Mouse (Mus musculus) A20 (cell line): ENCODE results near the gene Clint1.
A peak's percentile ranks its signal among the peaks of the same experiment; 100 is the strongest.

ENCODE experiments used
- DNase-seq: peaks from one replicate; pipeline ENCODE4 v3.0.0-alpha.2; 2011; ENCODE audit warnings: low read depth, low spot score

The Clint1 gene

DNA sequence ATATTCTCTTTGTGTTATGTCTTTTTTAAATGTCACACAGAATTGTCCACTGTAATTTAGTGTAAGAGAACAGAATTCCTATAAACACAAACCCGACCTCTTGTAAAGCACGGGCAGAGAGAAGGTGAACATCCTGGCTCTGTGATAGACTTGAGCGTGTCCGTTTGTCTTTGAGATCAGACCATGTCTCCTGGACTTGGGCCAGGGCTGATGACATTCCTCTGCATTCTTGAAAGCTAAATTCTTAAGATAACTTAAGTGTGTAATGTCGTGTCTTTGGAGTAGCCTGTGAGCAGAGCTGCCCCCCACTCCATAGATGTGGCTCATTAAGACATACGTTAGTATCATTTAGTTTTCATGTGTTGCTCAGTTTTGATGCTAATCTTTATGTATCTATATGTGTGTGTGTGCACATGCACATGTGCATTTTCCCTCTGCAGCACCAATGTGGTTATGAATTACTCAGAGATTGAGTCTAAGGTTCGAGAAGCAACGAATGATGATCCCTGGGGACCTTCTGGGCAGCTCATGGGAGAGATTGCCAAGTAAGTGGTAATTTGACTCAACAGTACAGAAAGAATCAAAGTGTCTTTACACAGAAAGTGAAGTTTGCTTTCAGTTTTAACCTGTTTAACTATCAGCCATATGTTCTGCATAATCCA is 31.6 kb downstream of the Clint1 start:
- DNase-seq, result peak; percentile 33

DNA sequence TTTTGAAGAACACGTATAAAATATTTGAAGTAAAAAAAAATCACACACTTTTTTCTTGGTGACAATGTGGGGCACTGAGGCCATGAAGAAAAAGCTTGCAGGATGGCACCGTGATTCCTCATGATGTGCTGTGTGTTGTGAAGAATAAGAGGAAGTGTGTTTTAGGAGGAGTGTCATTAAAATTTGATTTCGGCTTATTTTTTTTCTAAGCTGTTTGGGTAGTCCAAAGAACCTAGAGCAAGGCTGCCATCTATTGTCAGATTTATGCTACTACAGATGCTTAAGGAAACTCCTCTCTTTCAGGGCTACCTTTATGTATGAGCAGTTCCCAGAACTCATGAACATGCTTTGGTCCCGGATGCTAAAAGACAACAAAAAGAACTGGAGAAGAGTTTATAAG is 32.2 kb downstream of the Clint1 start:
- peak; percentile 68 for DNase-seq

DNA sequence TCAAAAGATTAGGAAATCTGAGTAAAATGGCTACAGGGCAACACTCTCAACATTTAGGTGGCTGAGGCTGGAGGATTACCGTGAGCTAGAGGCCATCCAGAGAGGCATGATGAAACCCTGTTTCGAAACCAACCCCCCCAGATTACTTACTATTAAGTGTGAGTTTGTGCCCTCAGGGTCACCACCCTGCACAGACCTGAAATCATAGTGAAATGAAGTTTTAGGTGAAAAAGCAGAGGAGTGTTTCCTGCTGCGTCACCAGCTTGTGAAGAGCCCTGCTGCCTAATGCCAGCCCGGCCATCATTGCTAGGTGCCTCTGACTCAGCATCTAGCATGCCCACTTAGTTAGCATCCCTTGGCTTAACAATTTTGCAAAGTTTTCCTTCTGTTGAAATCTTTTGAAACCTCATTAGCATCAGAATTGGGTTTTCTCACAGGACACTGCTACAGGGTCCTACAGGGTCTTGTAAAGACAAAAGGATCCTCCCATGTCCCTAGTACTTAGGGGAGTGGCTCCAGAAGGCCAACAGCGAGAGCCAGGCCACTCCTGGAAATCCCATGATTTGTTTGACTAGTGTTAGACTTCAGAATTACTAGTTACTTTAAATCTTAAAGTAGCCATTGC is 33.9 kb downstream of the Clint1 start:
- no peak for DNase-seq

DNA sequence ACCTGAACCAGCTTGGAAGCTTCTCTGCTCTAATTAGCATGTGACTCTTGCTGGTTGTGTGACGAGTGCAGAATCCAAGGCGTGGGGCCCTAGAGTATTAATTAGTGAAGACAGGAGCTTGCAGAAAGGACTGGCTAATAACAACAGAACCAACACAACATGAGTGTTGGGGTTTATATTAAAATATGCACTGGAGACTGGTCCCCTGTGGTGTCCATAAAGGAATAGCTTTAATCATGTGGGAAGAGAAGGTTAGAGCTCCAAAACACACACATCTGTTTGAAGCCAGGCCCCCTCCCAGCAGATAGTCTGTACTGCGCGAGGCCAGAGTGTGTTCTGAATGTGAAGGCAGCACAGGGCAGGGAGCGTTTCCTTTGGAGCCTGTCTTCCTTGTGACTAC is 34.7 kb downstream of the Clint1 start:
- no peak for DNase-seq

DNA sequence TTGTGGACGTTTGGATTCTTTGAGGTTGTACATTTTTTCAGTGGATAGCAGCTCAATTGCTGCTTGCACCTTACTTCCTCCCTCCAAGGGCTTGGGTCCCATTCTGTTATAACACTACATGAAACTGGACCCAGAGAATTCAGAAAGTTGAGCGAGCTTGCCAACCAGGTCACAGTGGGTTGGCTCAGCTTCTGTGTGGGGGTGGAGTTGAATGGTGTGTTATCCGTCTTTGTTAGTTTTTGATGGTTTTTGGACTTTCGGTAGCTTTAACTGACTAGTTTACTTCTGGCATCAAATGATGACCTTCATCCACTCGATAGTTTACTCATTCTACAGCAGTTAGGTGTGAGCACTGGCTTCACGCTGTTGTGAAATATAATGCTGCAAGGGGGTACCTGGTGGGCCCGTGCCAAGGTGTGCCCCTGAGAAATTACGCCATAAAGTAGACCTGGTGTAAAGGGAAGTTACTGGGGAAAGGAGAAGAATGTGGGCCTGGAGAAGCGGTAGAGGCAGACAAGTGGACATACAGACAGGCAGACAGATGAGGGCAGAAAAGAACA is 36.7 kb downstream of the Clint1 start:
- DNase-seq, result no peak

DNA sequence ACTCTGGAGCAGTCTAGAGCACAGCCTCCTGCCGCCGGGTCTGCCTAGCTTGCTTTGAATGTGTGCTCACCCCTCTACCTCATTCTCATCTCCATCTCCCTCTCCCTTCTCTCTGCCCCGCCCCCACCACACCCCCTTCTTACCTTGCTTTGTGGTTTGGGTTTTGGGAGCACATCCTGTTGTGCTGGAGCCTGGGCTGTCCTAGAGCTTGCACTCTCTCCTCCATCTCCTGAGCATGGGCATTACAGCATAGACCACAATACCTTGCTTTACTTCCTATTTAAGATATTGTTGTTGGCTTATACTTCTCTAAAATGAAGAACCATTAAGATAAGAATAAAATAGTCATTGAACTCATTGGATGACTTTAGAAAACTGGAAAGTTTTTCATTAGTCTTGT is 38.1 kb downstream of the Clint1 start:
- no peak for DNase-seq

DNA sequence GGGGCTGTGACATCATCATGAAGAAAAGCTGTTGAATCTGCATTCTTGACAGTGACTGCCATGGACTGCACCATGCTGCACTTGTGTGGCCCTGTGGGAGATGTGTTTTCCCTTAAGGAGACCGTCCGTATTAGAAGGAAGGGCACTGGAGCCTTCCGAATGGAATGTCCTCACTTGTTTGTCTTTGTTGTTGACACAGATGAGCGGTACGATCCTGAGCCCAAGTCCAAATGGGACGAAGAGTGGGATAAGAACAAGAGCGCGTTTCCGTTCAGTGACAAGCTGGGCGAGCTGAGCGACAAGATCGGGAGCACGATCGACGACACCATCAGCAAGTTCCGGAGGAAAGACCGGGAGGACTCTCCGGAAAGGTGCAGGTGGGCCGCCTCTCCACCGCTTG is 38.6 kb downstream of the Clint1 start:
- no peak for DNase-seq

DNA sequence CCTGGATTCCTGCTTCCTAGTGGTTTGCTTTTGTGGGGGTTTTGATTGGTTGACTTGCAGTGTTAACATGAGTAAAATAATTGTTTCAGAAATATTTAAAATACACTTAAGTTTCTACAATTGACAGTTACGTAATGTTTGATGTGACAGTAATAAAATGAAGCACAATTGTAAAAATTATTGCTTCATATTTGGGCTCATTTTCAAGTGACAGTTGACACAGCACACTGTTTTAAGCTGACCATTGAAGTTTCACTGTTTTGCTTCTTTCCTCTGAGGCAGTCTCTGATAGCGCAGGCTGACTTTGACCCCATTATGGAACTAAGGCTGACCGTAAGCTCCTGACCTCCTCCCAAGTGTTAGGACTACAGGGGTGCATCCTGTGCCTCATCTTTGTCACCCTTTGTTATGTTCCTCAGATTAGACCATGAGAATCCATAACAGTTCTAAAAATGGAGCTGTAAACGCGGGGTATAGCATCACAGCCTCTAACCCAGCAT is 41.1 kb downstream of the Clint1 start:
- no peak for DNase-seq

DNA sequence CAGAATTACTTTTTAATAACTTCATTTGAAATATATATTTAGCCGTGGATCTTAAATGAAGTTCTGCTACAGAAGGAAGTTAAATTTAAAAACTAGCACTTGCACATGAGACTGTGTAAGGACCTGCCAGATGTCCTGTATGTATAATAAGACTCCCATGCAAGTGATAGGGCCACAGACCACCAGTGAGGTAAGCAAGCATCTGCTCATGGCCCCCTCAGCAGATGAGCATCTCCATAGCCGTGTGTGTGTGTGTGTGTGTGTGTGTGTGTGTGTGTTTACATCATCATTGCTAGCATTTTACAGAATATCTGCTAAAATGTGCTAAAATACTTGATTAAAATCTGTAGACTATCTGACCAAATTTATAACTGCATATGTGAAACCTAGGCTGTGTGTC is 45.5 kb downstream of the Clint1 start:
- DNase-seq, result no peak

DNA sequence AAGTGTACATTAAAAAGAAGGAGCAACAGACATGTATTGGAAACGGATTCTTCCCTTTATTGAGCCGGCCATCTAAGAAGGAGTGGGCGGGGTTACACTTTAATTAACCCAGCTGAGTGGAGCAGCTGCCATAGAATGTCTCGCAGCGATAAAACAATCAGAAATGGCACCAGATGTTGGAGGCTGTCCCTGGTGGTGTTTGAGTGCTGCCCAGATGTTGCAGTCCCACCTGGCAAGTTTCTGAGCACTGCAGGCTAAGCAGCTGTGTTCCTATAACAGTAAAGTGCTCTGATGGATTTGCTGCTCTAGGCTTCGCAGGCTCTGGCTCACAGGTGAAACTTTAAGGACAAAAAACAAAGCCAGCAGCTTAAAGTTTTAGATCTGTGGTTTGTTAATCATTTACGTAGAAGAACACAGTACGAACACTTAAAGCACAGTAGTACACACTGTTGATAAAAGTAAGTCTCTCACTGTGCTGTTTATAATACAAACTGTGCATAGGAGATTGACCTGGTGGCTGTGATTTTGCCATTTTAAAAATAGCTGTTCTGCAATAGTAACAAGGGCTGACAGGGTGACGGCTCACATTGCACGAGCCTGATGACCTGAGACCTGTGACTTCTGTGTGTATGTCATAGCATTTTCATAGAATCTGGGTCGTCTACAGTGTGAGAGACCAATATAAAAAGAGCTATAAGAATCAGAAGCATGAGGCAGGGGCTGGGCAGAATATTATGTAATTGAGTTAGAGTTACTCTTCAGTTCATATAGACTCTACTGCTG is 48.6 kb downstream of the Clint1 start:
- no peak for DNase-seq

DNA sequence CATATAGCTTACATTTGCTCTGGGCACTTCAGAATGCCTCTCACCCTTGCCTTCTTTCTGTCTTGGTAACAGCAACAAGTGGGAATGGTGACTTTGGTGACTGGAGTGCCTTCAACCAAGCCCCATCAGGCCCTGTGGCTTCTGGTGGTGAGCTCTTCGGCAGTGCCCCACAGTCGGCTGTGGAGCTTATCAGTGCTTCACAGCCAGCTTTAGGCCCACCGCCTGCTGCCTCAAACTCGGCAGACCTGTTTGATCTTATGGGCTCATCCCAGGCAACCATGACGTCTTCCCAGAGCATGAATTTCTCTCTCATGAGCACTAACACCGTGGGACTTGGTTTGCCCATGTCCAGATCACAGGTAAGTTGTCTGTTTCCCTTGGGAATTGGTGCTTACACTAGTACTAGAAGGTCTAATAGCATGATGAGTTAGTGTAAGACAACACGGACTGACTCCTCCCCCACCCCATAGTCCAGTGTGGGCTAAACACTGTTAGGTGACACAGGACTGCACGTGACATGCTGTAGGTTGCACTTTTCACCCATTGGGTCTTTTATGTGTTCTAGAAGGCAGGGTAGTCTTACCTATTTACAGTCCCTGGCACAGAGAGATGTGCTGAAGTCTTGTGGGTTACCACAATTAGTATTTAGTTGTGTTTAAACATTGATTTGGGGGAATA is 54.4 kb downstream of the Clint1 start:
- no peak for DNase-seq

DNA sequence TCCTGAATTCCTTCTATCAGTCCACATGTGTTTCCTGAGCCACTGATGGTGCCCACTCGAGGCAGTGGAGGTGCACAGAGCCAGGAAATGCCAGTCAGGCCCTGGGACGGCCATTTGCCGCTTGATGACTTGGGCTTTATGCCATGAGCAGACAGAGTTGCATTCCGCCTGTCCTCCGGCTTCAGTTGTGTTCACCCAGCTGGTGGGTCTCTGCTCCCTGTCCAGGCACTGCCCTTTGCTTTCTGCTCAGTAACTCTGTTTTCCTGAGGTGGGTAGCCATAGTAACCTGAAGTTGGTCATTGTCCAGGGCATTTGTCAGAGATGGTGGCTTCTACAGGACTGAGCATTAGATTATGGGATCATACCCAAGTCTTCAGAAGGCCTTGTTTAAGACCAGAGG is 55.5 kb downstream of the Clint1 start:
- DNase-seq, result no peak

DNA sequence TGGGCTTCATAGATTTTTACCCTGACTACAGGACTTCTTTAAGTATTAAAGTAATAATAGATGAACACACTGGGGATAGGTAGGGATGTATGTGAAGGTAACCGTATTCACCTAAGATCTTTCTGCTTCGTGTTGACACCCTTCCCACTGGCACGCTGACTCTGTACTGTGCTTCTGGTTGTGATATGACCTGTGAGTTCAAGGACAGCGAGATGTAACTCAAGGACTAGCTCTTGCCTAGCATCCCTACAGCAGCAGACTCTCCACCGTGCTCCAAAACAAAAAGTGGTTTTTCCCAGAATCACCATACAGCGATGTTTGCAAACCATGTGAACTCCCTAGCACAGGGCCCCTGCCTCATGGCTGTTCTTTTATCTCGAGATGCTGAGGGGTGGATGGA is 56.2 kb downstream of the Clint1 start:
- DNase-seq, result no peak

DNA sequence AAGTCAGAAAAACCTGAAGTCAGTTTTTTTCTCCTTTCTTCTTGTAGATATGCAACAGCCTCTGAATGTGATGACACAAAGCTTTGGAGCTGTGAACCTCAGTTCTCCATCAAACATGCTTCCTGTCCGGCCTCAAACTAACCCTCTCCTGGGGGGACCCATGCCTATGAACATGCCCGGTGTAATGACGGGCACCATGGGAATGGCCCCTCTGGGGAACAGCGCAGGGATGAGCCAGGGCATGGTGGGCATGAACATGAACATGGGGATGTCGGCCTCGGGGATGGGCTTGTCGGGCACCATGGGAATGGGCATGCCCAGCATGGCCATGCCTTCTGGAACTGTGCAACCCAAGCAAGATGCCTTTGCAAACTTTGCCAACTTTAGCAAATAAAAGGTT is 57.0 kb downstream of the Clint1 start:
- DNase-seq, result no peak

DNA sequence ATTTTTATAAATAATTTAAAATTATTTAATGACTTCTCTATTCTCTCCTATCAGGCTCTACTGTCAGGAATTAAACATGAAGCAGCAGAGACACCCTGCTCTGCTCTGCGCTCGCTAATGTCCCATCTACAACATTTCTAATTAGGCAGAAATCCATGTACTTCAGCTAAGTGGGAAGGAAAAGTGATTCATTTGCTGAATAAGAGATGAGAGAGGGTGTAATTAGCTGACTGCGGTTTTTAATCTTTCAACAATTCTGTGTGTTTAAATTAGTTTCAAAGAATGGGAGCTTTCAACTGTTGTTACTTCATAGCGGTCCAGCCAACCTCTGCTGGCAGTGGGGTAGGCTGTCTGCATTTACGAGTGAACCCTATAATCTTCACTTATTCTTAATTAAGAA is 58.9 kb downstream of the Clint1 start:
- DNase-seq, result no peak

DNA sequence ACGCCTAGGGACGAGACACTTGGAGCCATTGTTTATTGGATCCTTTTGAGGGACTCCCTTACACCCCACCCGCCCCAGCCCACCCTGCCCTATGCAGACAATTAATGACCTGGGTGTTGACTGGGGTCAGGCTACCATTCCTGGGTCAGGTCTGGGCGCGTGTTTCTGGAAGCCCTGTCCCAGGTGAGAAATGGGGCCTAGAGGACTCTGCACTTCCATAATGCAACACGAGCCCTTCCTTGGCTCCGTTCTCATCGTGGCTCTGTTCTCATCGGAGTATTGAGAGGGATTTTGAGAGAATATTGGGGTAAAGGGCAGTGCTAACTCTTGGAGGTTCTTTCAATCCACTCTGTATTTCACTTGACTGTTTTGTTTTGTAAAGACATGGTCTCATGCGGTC is 64.3 kb downstream of the Clint1 start:
- DNase-seq, result no peak

DNA sequence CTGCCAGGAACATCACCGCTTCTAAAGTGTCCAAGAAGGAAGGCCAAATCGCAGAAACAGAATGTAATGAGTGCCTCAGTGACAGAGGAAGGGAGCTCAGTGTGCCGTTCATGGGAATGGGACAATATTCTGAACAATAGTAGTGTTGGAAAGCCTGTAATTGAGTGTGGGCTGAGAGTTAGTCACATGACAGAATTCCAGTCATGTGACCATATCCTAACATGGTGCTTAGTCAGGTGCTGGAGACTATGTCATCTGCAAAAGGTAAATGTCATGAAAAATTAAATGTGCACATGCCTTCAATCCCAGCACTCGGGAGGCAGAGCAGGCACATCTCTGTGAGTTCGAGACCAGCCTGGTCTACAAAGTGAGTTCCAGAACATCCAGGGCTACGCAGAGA is 66.2 kb downstream of the Clint1 start:
- DNase-seq, result no peak

DNA sequence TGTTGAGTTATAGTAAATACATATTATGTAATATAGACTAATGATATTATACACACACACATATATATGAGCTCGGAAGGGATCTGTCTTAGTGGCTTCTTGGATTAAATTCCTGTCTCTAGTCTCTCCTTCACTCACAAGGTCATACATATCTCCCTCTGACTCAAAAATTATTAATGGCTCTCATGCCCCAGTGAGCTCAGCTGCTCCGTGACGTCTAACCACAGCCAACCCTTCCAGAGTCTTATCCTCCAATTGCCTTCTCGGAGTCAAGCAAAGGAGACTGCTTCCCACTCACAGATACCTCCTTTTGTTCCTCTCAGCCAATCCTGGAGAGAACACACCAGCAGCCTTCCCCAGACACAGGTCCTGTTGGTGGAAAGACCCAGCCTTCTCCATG is 67.0 kb downstream of the Clint1 start:
- DNase-seq, result no peak

DNA sequence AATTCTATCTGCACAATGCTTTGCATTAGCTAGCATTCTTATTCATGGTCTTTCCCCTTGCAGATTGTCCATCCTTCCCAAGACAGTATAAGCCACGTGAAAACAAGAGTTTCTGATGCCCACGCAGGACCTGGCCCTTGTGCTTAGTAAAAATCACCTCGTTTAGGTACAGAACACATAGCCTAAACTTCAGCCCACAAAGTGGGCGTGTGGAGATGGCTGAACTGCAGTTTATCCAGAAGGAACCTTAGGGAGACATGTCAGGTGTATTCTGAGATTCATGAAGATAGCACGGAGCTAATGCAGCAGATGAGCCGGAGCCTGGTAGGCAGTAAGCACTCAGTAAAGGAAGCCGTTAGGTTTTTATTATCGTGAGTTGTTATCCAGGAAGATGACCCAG is 69.2 kb downstream of the Clint1 start:
- no peak for DNase-seq

DNA sequence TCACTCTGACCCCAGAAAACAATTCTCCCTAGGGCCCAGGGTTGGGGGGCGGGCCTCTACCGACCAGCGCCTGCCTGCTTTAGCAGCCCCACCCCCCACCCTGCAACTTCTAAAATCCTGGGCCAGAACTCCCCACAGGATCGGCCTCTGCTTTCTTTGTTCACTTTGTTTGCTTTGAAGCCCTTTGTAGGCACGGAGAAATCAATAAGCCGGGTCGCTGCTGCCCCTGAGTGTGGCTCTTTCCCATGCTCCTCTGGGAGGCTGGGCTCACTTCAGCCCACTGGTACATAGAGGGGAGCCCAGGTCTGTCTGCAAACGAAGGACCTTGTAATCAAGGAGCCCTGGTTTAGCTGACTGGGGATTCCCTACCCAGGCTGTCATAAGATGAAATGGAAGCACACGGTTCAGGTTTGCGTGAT is 69.6 kb downstream of the Clint1 start:
- DNase-seq, result no peak

DNA sequence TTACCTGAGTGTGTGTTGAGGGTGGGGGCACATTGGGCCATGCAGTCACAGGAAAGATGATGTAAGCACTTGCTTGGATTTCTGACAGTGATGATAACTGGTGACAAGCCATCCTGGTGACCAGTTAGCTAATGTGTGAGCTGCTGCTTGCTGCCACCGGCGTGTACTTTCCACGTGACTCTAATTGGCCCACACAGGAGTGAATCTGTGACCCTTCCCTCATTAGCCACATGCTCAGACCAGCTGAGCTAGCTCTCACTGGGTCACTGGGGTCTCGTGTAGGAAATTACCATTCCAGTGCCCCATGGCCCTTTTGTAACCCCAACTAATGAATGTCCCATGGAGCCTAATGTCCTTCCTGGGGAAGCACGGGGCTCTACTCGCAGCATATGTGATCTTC is 73.6 kb downstream of the Clint1 start:
- no peak for DNase-seq

DNA sequence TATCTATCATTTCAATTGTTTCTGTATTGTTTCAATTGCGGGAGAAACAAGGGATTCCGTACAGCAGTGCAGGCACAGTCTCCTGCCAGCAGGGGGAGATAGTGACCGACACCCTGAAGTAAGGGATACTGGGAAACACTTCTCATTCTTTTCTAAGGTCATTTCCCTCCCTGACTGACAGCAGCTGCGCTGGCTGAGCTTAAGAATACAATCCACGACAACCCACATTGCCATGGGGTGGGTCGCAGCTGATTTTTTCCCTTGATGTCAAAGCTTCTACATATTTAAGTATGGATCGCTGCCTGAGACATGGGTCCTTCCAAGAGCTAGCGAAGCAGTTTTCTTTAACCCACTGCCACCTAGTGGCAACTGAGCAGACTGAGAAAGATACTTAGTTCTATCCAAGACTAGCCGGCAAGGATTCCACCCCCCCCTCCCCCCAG is 74.8 kb downstream of the Clint1 start:
- DNase-seq, result peak; percentile 89
